34 mouse cellular contexts compared by ENCODE assay signal in the genomic region with DNA sequence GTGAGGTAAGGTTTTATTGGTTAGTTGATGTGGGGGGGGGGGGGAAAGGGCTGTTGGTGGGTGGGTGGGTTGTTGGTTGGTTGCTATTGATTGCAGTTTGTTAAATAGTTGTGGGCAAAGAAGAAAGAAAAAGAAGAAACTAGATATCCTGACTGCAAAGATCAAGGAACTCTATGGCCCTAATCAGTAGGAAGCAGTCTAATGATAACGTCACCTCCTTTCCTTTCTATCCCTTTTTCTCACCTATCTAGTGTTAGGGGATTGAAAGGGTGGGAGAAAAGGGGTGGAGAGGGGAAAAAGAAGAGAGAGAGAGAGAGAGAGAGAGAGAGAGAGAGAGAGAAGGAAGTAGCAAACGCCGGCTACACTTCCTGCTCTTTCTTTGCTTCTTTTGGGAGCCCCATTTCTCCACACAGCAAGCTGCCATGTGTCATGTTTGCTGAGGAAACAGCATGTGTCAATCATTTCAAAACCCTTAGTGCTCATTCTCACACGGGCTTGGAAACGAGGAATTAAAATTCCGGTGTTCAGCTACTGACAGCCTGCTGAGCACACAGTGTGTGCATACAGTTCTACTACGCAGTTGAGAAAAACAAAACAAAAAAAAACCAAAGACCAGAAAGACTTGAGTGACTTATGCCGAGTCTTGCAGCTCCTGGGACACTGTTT. TPM values are rescaled to one million over a fixed set of nuclear protein-coding genes. Genes with fewer than 3 reads are reported as not detected.
"Had no signal": no experiment of that assay in that cellular context is flagged by ENCODE, and none has a peak within 500 bp of the region (broad histone marks: within the 10 kb centered on the region; RNA-seq: fewer than 3 reads in every experiment).

No protein-coding gene starts in this region.

- DNase-seq: cerebellum, adult 9-10 months; cerebellum, adult 9-11 months; cerebellum, postnatal 10 days; cerebellum, postnatal 14 days; cerebellum, postnatal 25 days; cerebellum, postnatal 36 days; embryo, embryonic 11 days; gastrocnemius, adult 2 months; gastrocnemius, postnatal 10 days; gastrocnemius, postnatal 14 days; gastrocnemius, postnatal 25 days; gastrocnemius, postnatal 36 days; heart, adult 11 months; heart, adult 18-20 months; heart, adult 2 months had no signal

- H3K27me3 ChIP-seq: embryonic facial prominence, embryonic 12.5 days; embryonic facial prominence, embryonic 13.5 days; embryonic facial prominence, embryonic 15.5 days; forebrain, embryonic 12.5 days; forebrain, embryonic 13.5 days; forebrain, embryonic 15.5 days had no signal

- H3K4me2 ChIP-seq: embryonic facial prominence, embryonic 12.5 days; embryonic facial prominence, embryonic 13.5 days; embryonic facial prominence, embryonic 15.5 days; forebrain, embryonic 12.5 days; forebrain, embryonic 13.5 days; forebrain, embryonic 15.5 days had no signal

- H3K27ac ChIP-seq: embryonic facial prominence, embryonic 10.5 days; embryonic facial prominence, embryonic 12.5 days; embryonic facial prominence, embryonic 13.5 days; embryonic facial prominence, embryonic 15.5 days; forebrain, embryonic 10.5 days; forebrain, embryonic 12.5 days; forebrain, embryonic 13.5 days; forebrain, embryonic 15.5 days; gastrocnemius, adult 2 months; heart, adult 2 months; heart, embryonic 10.5 days had no signal

- H3K4me3 ChIP-seq: embryonic facial prominence, embryonic 10.5 days; embryonic facial prominence, embryonic 12.5 days; embryonic facial prominence, embryonic 13.5 days; embryonic facial prominence, embryonic 15.5 days; erythroblast, embryonic 14.5 days; forebrain, embryonic 10.5 days; forebrain, embryonic 12.5 days; forebrain, embryonic 13.5 days; forebrain, embryonic 15.5 days; gastrocnemius, adult 2 months; heart, adult 2 months; heart, embryonic 10.5 days had no signal

- H3K36me3 ChIP-seq: embryonic facial prominence, embryonic 10.5 days; embryonic facial prominence, embryonic 12.5 days; embryonic facial prominence, embryonic 13.5 days; embryonic facial prominence, embryonic 15.5 days; forebrain, embryonic 10.5 days; forebrain, embryonic 12.5 days; forebrain, embryonic 15.5 days; heart, embryonic 10.5 days had no signal

- H3K9ac ChIP-seq: embryonic facial prominence, embryonic 12.5 days; embryonic facial prominence, embryonic 13.5 days; embryonic facial prominence, embryonic 15.5 days; forebrain, embryonic 12.5 days; forebrain, embryonic 13.5 days; forebrain, embryonic 15.5 days had no signal

- H3K4me1 ChIP-seq: embryonic facial prominence, embryonic 10.5 days; embryonic facial prominence, embryonic 12.5 days; embryonic facial prominence, embryonic 13.5 days; embryonic facial prominence, embryonic 15.5 days; forebrain, embryonic 13.5 days; forebrain, embryonic 15.5 days; heart, embryonic 10.5 days had no signal

- ATAC-seq: forebrain, embryonic 13.5 days; forebrain, embryonic 14.5 days; forebrain, embryonic 15.5 days had no signal

- H3K9me3 ChIP-seq: embryonic facial prominence, embryonic 10.5 days; embryonic facial prominence, embryonic 12.5 days; embryonic facial prominence, embryonic 13.5 days; embryonic facial prominence, embryonic 15.5 days; forebrain, embryonic 10.5 days; forebrain, embryonic 12.5 days; forebrain, embryonic 13.5 days; forebrain, embryonic 15.5 days had no signal

RNA-seq across cellular contexts. Expression of a gene that starts 10.6 kb away (rescaled TPM):
- total RNA-seq: common myeloid progenitor, adult 5-6 weeks; gastrocnemius, adult 18-20 months; gastrocnemius, adult 2 months; gastrocnemius, postnatal 10 days; gastrocnemius, postnatal 25 days; gastrocnemius, postnatal 36 days; granulocyte monocyte progenitor cell, adult 5-6 weeks; heart, adult 18-20 months; heart, adult 2 months; heart, adult 8-10 months had no signal
- polyA plus RNA-seq: erythroblast, embryonic 14.5 days; heart, adult 2 months had no signal

RNA-seq across cellular contexts. Expression of a gene that starts 19.3 kb away (rescaled TPM):
- total RNA-seq: gastrocnemius, adult 18-20 months; gastrocnemius, adult 2 months; gastrocnemius, adult 8-10 months; gastrocnemius, postnatal 10 days; gastrocnemius, postnatal 14 days; gastrocnemius, postnatal 25 days; gastrocnemius, postnatal 36 days; granulocyte monocyte progenitor cell, adult 5-6 weeks; heart, adult 18-20 months; heart, adult 2 months; heart, adult 8-10 months had no signal
- polyA plus RNA-seq: cortical plate, adult 2 months; erythroblast, embryonic 14.5 days; frontal cortex, adult 2 months; heart, adult 2 months had no signal

RNA-seq across cellular contexts. Expression of a gene that starts 53.0 kb away (rescaled TPM):
- total RNA-seq: common myeloid progenitor, adult 5-6 weeks; granulocyte monocyte progenitor cell, adult 5-6 weeks had no signal

RNA-seq across cellular contexts. Expression of a gene that starts 56.3 kb away (rescaled TPM):
- total RNA-seq: common myeloid progenitor, adult 5-6 weeks; gastrocnemius, adult 18-20 months; gastrocnemius, adult 2 months; gastrocnemius, adult 8-10 months; gastrocnemius, postnatal 14 days; gastrocnemius, postnatal 25 days; gastrocnemius, postnatal 36 days; granulocyte monocyte progenitor cell, adult 5-6 weeks; heart, adult 18-20 months; heart, adult 8-10 months had no signal
- polyA plus RNA-seq: erythroblast, embryonic 14.5 days; gonadal fat pad, adult 2 months had no signal
